Mouse (Mus musculus): ENCODE measurements at regions not wholly inside any gene's neighbourhood (a gene's known extent, or its start where the extent isn't known, plus 50 kb on each side); places are given as distances from the start of the nearest gene placed in this dataset.

DNA sequence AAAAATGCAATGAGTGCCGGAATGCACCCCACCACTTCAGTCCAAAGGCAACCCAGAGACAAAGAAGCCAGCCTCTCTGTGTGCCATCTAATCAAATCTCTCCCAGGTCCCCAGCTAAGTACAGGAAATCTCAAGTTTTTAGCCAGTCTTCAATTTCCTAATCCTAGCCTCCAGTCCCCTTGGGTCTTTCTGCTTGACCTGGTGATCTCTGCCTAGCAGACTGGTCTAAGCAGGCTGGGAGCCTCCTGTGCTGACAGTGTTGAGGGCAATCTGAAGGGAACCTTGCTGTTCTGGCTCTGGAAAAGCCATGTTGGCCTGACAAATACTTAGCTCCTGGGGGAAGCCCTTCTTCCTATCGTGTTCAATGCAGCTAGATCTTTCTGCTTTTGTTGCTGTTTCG is 248.9 kb downstream of the Nedd1 start:
- no peak for DNase-seq

DNA sequence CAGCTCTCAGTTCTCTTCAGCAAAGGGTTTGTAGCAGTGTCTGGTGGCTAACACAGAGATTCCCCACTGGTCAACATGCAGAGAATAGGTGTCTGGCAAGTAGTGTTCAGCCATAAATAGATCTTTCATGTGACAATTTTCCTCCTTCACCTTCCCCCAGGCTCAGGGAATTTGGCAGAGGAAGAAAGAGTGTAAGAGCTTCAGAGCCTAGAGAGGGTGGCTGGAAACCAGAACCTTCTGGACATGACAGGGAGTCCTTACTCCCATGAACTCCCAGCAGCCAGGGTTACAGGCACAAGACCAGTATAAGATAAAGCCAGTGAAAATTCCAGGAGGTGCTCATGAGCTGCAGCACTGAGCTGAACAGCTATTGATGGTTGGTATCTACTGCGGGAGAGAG is 251.1 kb downstream of the Nedd1 start:
- DNase-seq: no peak

DNA sequence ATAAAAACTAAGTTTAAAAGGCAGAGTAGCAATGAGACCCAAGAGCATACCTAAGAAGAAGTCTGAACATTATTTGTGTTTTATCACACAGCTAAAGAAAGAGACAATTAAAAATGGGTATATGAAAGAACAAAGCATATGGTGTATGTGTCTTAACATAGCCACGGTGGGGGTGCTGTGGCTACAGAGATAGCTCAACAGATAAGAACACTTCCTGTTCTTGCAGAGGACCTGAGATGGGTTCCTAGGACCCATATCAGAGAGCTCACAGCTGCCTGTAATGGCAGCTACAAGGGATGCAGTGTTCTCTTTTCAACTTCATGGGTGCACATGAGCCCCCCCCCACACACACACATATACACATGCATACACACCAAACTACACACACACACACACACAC is 267.0 kb downstream of the Nedd1 start:
- DNase-seq: no peak

- no peak for DNase-seq
These were observed 268.7 kb downstream of the Nedd1 start for GRCm38 (mm10) chr10:92453550-92453949.

GRCm38 (mm10) chr10:92445957-92446356 is 276.3 kb downstream of the Nedd1 start:
- no peak for DNase-seq

DNA sequence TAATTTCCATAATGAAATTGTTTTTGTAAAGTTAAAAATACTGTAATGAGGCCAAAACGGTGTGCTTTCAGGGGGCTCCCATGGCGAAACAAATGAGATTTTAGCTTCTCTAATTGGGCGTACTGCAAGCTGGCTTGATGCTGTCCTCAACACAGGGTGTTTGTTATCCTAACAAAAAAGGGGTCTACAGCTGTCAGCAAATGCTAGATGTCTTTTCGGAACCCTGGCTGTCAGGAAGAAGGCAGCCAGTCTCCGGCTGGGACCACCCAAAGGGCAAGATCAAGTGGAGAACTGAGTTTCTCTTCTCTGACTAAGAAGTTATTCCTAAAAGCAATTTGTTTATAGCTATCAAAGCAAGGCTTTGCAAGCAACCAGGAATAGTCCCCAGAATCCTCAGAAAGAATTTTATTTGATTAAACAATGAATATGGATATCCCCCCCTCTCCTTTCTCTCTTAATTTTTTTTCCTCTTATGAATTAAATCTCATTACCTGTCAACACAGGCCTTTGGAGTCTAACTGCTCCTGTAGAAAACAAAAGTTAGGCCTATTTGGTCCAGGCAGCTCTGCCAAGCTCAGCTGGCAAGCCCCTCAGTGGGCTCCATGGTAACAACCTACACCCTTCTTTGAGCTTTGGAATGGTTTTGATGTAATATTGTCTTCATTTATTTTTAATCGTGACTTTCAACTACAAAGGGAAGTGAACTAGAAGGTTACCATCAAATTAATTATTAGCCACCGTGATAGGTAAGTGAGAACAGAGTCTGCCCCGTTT is 283.4 kb downstream of the Nedd1 start:
- DNase-seq: no peak

GRCm38 (mm10) chr10:92429256-92429655 is 293.0 kb downstream of the Nedd1 start:
- no peak for DNase-seq

- DNase-seq: no peak
These were observed 294.2 kb downstream of the Nedd1 start for GRCm38 (mm10) chr10:92428026-92428425.

DNA sequence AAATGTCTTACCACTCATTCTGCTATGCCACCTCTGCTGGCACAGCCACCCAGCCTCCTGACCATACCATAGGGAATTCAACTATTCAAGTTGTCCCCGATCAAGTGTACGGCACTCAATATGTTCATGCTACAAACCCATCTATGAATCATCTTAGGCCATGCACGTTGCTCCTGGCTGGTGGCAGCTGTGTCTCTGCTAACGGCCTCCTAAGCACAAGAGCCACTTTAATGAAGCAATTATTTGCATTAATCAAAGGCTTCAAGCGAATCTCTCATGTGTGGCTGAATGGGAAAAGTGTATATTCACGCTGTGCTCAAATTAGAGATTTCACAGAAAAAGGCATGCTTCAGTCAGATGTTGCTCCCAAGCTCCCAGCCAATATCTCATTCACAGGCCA is 295.8 kb downstream of the Nedd1 start:
- DNase-seq: no peak

DNA sequence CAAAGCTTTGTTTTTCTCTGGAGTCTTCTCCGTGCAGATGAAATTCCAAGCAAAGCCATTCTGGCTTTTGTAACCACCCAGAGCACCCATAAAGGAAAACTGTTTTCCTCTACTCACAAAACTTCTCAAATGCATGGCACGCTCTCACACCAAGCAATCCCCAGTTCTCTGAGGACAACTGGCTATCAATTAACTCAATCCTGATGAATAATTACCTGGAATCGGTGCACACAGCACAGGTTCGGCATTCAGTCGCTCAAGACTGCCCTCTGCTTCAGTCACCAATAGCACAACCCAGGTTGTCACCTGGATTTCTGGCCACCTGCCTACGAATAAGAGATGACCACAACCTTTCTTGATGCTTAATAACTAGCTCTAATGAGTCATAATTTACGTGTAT is 309.5 kb downstream of the Nedd1 start:
- DNase-seq: no peak

GRCm38 (mm10) chr10:92410813-92411325 is 311.4 kb downstream of the Nedd1 start:
- no peak for DNase-seq

- no peak for DNase-seq
These were observed 317.4 kb downstream of the Nedd1 start for GRCm38 (mm10) chr10:92404697-92405293.

DNA sequence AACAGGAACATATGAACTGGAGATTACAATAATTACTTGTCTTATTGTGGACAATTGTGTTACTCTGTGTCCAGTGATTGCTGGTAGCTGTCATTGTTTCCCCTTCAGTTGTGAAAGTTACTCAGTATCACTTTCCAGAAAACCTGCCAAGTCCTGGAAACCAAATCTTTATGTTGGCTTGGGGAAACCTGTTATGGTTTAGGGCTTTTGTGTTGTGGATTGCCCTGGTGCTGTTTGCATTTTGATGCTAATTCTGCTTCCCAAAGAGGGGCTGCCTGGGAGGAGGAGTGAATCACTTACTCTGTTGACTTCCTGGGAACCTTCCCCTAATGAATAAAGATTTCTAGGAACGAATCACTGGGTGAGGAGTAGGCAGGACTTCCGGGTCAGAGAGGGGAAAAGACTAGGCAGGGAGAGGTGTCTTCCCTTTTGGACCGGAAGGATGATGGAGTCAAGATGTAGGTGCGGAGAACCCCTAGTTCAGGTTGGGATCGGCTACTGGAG is 321.6 kb downstream of the Nedd1 start:
- no peak for DNase-seq

- DNase-seq: no peak
These were observed 333.0 kb downstream of the Nedd1 start for GRCm38 (mm10) chr10:92389176-92389732.

GRCm38 (mm10) chr10:92367126-92367525 is 355.1 kb downstream of the Nedd1 start:
- DNase-seq: no peak

DNA sequence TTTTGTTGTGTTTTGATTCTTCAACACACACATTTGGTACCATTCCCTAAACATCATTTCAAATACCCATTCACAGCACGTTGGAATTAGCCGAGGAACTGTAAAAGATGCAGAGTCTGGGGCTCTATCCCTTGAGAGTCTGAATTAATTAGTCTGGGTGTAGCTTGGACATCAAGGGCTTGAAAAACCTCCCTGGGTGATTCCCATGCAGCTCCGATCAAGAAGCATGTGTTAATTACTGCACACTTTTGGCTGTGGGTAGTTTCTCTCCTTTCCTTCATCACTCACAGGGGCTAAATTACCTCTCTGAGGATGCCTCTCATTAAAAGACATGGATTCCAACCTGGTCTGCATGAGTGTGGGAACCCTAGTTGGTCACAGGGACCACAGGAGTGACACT is 365.5 kb downstream of the Nedd1 start:
- no peak for DNase-seq

DNA sequence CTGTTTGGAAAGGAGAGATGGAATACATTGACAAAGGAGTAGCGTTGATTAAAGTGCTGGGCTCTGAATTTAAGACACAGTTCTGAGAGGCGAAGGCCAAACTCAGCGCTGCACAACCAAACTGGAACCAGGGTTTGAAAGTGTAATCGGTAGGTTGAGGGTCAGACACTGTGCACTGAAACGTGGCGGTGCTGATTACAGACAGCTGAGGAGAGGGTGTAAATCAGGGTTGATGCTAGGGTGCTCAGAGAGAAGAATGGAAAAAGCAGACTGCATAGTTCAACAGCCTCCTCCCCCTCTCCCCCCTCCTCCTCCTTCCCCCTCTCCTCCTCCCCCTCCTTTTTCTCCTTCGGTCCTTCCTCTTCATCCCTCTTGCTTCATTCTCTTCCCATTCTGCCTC is 373.2 kb downstream of the Nedd1 start:
- DNase-seq: no peak

GRCm38 (mm10) chr10:92347960-92348675 is 374.1 kb downstream of the Nedd1 start:
- no peak for DNase-seq

DNA sequence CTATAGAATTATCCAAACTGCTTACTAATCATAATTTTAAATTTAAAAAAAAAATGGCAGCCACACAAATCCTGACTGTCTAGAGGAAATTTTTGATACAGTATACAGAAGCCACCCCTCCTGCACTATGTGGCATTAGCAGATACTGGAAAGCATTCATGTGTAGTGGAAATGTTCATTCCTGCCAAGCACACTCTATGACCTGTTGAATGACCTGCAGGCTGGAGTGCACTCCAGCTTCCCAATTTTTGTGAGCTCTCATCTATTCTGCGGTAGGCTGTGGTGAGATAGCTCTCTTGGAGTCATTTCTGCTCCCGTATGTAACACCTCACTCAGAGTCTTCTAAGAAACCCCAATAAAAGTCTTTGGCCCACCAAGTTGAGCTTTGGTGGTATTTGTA is 382.5 kb downstream of the Nedd1 start:
- no peak for DNase-seq

DNA sequence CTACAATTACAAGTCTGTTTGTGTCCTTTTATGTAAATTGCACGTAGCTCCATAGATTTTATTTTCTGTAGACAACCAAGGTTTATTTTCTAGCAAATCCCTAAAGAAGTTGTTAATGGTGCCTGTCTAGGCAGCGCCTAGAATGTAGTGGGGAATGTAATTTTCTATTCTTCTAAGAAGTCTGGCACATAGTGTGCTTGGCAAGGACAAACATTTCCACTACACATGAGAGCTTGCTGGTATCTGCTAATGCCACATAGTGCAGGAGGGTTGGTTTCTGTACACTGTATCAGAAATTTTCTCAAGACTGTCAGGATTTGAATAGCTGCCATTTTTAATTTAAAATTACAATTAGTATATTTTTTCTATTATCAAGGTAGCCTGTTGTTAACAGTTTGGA is 385.3 kb downstream of the Nedd1 start:
- no peak for DNase-seq

- DNase-seq: no peak
These were observed 386.1 kb downstream of the Nedd1 start for GRCm38 (mm10) chr10:92336138-92336537.

GRCm38 (mm10) chr10:92335141-92335540 is 387.1 kb downstream of the Nedd1 start:
- no peak for DNase-seq

DNA sequence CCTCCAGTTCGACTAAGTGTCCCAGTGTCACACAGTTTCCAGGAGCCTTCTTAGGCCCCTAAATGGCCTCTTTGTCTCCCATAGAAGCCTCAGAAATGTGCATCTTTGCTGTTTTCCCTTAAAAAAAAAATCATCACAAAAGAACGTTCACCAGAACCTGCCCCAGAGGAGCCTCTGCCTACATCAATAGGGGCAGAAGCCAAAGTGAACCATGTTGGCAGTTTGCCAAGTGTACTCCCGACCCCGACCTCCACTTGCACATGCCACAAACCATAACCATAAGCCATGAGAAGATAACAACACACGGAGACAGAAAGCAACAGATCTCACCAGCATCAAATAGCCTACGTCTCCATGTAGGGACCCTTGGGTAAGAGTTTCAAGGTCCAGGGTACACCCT is 388.4 kb downstream of the Nedd1 start:
- no peak for DNase-seq
